12 mouse cellular contexts compared by ENCODE assay signal in the genomic region with DNA sequence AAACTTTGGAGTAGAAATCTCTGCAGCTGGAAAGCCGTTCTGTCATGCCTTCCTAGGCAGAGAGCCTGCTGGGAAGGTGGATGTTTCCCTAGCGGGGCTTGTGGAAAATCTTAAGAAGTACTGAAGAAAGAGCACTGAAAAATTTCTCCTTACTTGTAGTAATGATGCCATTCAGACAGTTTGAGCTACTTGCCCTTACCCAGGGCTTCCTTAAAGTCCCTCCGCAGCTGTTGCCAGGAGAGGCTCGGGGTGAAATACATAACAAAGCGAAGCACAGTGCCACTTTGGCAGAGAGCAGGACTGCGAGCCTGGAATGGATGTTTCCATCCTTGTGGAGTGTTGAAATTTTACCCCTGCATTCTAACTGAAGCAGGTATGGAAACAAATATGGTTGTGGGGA.
DNase-seq lines count a peak whose midpoint lies in the region; ATAC-seq lines count a peak whose summit lies in the region.
"Had no signal": no experiment of that assay in that cellular context is flagged by ENCODE, and none has a peak within 500 bp of the region (broad histone marks: within the 10 kb centered on the region; RNA-seq: fewer than 3 reads in every experiment).

No protein-coding gene starts in this region.

- ATAC-seq in midbrain, embryonic 15.5 days (replicated peaks) = no peak
- no peak for ATAC-seq in midbrain, embryonic 14.5 days (ENCODE audit: low FRiP score, low TSS enrichment)
- no peak for ATAC-seq in neural tube, embryonic 15.5 days (ENCODE audit: low FRiP score)

- no peak overlapping the region for H3K9ac ChIP-seq in midbrain, embryonic 15.5 days
- no peak overlapping the region for H3K9ac ChIP-seq in midbrain, embryonic 14.5 days (replicated peaks; ENCODE audit: low read length)
- H3K9ac ChIP-seq in neural tube, embryonic 15.5 days (replicated peaks) = no peak overlapping the region

- H3K4me2 ChIP-seq in midbrain, embryonic 15.5 days = no peak overlapping the region
- no peak overlapping the region for H3K4me2 ChIP-seq in midbrain, embryonic 14.5 days (ENCODE audit: low read length)
- H3K4me2 ChIP-seq in neural tube, embryonic 15.5 days = no peak overlapping the region

- no peak overlapping the region for H3K4me3 ChIP-seq in midbrain, embryonic 15.5 days
- H3K4me3 ChIP-seq in midbrain, embryonic 14.5 days (replicated peaks; ENCODE audit: low read depth, low read length) = no peak overlapping the region
- H3K4me3 ChIP-seq in neural tube, embryonic 15.5 days (replicated peaks) = no peak overlapping the region
- H3K4me3 ChIP-seq: hindbrain, embryonic 10.5 days had no signal

- H3K27me3 ChIP-seq in midbrain, embryonic 15.5 days (replicated peaks) = no peaks in the 10 kb centered on the region
- no peaks in the 10 kb centered on the region for H3K27me3 ChIP-seq in midbrain, embryonic 14.5 days (ENCODE audit: control insufficient read depth, insufficient read depth, low read length)
- no peaks in the 10 kb centered on the region for H3K27me3 ChIP-seq in neural tube, embryonic 15.5 days (replicated peaks)

- no peaks in the 10 kb centered on the region for H3K9me3 ChIP-seq in midbrain, embryonic 15.5 days
- no peaks in the 10 kb centered on the region for H3K9me3 ChIP-seq in midbrain, embryonic 14.5 days (ENCODE audit: control insufficient read depth, low read length)
- no peaks in the 10 kb centered on the region for H3K9me3 ChIP-seq in neural tube, embryonic 15.5 days (replicated peaks)
- H3K9me3 ChIP-seq: hindbrain, embryonic 10.5 days had no signal

- no peaks in the 10 kb centered on the region for H3K36me3 ChIP-seq in midbrain, embryonic 15.5 days (replicated peaks)
- no peaks in the 10 kb centered on the region for H3K36me3 ChIP-seq in midbrain, embryonic 14.5 days (ENCODE audit: control insufficient read depth, insufficient read depth, low read length)
- no peaks in the 10 kb centered on the region for H3K36me3 ChIP-seq in neural tube, embryonic 15.5 days
- H3K36me3 ChIP-seq: hindbrain, embryonic 10.5 days had no signal

- H3K27ac ChIP-seq in midbrain, embryonic 15.5 days = peak overlapping the region; percentile 38; the same call in 1 of the 2 replicates
- no peak overlapping the region for H3K27ac ChIP-seq in midbrain, embryonic 14.5 days (replicated peaks; ENCODE audit: low read depth, low read length)
- no peak overlapping the region for H3K27ac ChIP-seq in neural tube, embryonic 15.5 days (replicated peaks)
- H3K27ac ChIP-seq: hindbrain, embryonic 10.5 days had no signal

- H3K4me1 ChIP-seq in midbrain, embryonic 15.5 days = peaks cover 2% of the 10 kb centered on the region; the same call in 1 of the 2 replicates
- H3K4me1 ChIP-seq in midbrain, embryonic 14.5 days (ENCODE audit: control insufficient read depth, insufficient read depth, low read length) = peaks cover 5% of the 10 kb centered on the region; the same call in 1 of the 2 replicates
- no peaks in the 10 kb centered on the region for H3K4me1 ChIP-seq in neural tube, embryonic 15.5 days
- H3K4me1 ChIP-seq: hindbrain, embryonic 10.5 days had no signal

- WGBS in midbrain, embryonic 15.5 days = 69% methylated on average over 6 of the region's 6 CpGs
- 72% methylated on average over 6 of the region's 6 CpGs for WGBS in midbrain, embryonic 14.5 days
- 78% methylated on average over 6 of the region's 6 CpGs for WGBS in neural tube, embryonic 15.5 days

- peak; percentile 23 for DNase-seq in gastrocnemius, postnatal 25 days
- no peak for DNase-seq in gastrocnemius, postnatal 10 days
- no peak for DNase-seq in midbrain, embryonic 14.5 days
- peak; percentile 8 for DNase-seq in heart, postnatal 25 days (ENCODE audit: low spot score)
- peak; percentile 10 for DNase-seq in skeletal muscle tissue, adult 2 months (ENCODE audit: low read depth, low spot score)
- no peak for DNase-seq in right cerebral cortex, postnatal 10 days (ENCODE audit: low spot score in 2 of 2)
- DNase-seq: adrenal gland, adult 8-10 months; B cell, adult 2 months; right cerebral cortex, postnatal 14 days had no signal

- intact Hi-C loops in heart, postnatal 25 days (cut with DNase I) = no loop called here

Comparison
In these comparisons a context has a peak if more than half of its experiments do, and no peak if none do; other contexts are left out.
1. DNase-seq: peak in gastrocnemius, postnatal 25 days (single experiment), heart, postnatal 25 days (single experiment) and skeletal muscle tissue, adult 2 months (single experiment); none in gastrocnemius, postnatal 10 days (single experiment), midbrain, embryonic 14.5 days (single experiment) and right cerebral cortex, postnatal 10 days (0 of 2).